Mouse (Mus musculus) urinary bladder, postnatal 36 days (tissue): ENCODE data around the gene Ehbp1.

Experiments
- DNase-seq, 2 experiments: peaks; one replicate each; pipeline ENCODE4 v3.0.0; 2022; ENCODE audit warnings: low spot score in 2 of 2, mixed read lengths in 1 of 2

Gene Ehbp1

DNA sequence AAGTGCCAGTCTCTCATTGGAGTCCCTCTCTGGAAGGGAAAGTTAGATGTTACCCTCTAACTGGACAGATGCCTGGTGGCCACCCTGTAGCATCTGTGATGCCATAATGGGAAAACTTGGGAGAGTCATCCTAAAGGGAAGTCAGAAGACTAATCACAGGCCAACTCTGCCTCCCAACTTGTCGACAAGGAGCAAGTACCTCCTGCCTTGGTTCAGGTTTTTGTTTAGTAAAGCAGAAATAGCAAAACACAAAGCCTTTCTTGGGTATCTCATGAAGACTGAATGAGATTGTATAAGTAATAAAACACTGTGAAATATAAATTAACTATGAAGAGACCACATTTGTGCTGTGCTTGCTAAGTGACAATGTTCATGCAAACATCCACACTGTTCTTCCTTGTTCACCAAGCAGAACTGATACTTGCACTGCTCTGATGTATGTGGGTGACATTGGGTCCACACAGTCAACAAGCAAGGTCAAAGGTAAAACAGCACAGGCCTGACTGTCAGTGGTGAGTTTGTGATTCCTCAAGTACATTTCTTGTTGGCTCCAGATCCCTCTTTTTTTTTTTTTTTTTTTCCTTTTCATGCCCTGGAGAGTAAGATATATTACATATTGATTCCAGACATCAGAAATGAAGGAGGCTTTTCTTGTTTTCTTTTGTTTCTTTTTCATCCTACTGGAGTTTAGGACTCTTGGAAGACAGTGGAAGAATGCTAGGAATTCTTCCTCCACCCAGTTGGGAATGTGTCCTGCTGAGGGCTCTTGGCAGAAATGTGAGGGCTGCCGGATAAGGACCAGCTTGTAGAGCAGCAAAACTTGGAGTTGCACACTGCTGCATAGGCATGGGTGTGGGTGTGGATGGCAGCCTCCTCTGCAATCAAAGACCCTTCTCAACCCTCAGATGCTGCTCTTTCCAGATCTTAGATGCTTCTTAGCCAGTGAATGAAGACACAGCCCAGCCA is at the start of gene Ehbp1:
Gene Ehbp1, minus strand, starts transcription at position 51 of the 966 bp plus-strand sequence.
- no peak for DNase-seq

DNA sequence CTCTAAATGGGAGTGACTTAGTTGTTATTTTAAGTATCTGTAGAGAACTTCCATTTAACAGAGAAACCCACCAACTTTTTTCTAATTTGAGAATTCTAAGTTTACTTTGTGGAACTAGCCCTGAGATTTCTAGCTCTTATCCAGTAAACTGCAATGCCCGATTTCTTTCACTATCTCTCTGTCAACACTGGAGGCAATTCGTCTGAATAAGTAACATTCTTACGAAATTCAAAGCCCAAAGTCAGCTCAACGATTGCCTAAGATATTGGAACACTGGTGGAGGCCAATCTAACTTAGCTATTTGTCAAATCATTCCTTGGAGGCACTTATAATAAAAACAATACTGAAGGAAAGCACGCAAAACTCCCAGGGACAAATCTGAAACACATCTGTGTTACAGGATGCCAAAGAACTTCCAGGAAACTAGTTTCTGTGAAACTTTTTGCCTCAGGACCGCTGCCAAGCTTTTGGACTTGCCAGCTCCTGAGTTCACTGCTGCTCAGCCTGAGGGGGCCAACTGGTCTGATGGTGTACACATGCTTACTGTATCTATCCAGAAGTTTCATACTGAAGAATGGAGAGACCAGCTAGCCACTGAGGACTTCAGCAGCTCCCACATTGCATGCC is 45.5 kb upstream of the Ehbp1 start:
- DNase-seq, result peak in 1 of 2 experiments; percentile 59

GRCm38 (mm10) chr11:22383532-22383931 is 41.4 kb upstream of the Ehbp1 start:
- DNase-seq, result no peak

DNA sequence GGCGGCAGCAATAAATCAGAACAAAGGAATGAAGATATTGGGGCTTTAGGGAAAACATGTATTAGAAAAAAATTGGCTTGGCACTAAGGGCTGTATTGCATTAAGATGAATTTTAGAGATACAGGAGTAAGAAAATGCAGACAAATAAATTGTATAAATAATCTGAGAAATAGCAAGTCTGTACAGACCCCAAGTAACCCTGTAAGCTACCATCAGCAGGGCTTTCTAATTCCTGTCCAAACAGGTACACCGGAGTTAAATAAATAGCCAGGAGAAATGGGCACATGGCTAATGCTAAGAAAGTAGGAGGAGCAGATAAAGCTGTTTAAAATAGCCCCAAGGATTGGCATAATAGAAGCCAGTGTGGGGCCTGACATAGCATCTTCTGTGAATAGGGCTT is 32.7 kb upstream of the Ehbp1 start:
- DNase-seq, result no peak

DNA sequence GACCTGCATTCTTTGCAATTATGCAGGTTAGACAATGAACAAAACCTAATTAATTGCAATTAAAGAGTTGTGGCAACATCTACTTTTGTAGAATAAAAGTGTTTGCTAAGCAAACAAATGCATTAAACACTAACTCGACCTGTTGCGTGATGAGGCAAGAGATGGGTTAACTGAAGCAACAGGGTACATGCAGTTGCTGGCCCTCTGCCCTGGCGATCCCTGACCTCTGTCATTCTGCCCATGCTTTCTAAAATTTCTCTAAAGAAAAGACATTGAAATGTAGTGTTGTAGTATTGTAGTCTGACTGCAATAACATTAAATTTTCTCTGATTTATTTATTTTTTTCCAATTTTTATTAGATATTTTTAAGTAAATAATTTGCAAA is 31.2 kb upstream of the Ehbp1 start:
- peak in 1 of 2 experiments; percentile 10 for DNase-seq

DNA sequence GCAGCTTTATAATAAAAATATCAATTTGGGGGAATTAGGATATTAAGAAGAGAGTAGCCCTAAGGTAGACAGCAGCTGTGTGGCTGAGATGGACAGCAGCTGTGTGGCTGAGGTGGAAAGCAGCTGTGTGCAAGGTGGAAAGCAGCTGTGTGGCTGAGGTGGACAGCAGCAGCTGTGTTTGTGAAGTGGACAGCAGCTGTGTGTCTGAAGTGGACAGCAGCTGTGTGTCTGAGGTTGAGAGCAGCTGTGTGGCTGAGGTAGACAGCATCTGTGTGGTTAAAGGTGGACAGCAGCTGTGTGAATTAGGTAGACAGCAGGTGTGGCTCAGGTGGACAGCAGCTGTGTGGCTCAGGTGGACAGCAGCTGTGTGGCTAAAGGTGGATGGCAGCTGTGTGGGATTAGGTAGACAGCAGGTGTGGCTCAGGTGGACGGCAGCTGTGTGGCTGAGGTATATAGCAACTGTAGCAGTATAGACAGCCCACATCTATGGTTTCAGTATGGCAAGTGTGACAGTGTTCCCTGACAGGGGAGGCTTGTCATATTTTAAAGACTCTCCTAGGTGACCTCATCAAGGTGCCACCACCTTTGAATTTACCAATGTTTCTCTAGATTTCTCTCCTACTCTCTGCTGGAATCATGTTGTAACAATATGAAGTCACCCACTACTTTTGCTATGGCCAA is 30.7 kb upstream of the Ehbp1 start:
- DNase-seq, result no peak

GRCm38 (mm10) chr11:22369841-22370240 is 27.7 kb upstream of the Ehbp1 start:
- no peak for DNase-seq

DNA sequence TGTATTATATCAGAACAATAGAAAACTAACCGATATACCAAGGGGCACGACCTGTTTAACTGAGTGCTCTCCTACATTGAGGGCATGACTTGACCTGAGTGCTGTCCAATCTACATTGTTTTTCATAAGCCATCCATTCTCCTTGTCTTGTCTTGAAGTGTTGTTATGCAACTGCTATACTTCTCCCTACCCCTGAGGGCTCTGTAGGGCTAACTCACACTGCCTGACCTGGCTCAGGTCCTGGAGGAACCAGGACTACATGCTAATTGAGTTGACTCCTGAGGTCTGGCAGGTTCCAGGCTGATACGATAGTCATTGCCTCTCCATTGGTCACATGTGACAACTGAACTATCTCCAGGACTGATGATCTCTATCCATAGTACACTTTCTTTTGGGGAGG is 26.5 kb upstream of the Ehbp1 start:
- no peak for DNase-seq

- no peak for DNase-seq
Measured at GRCm38 (mm10) chr11:22366486-22366885, 24.4 kb upstream of the Ehbp1 start.

DNA sequence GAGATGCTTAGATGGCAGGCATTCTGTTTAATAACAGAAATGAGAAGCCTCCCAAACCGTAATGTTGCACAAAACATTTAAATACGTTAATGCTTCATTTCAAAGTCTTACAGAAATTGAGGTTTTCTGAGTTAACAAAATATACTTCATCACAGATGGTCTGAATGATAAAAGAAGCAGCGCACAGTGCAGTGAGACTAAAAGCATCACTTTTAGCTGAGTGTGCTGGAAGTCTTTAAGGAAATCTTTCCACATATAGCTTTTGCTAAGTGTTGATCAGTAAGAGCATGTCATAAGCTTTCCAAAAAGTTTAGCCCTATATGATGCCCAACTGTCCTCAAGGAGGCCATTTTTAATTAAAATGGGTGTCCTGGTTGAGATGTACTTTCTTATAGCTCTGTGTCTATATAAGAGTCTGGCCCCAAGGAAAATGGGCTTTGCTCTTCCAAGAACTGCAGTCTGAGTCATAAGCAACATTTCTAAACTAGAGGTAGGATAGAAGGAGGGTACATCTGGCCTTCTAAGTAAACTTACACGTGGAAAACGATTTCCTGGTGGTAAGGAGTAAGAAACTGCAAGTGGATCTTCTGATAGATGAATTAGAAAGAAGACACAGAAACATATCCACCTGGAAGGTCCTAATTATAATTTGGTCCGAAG is 12.0 kb upstream of the Ehbp1 start:
- no peak for DNase-seq

DNA sequence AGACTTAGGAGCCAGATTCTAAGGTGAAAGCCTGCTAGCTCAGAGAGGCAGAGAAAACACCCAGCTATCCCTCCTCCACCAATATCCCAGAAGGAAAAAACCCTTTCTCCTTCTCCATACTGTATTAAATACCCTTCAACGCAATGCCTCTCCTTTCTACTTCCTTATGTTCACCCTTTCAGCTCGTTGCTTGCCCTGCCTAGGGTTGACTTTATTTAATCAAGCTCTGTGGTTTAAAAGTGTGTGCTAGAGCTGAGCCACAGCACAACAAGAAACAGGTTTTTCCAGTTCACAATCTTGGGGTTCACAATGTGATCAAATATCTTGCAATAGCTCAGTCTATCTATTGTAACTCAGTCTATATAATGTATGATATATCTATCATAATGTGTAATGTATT is 7.9 kb upstream of the Ehbp1 start:
- no peak for DNase-seq

- DNase-seq, result no peak
Measured at GRCm38 (mm10) chr11:22348536-22348910, 6.4 kb upstream of the Ehbp1 start.

DNA sequence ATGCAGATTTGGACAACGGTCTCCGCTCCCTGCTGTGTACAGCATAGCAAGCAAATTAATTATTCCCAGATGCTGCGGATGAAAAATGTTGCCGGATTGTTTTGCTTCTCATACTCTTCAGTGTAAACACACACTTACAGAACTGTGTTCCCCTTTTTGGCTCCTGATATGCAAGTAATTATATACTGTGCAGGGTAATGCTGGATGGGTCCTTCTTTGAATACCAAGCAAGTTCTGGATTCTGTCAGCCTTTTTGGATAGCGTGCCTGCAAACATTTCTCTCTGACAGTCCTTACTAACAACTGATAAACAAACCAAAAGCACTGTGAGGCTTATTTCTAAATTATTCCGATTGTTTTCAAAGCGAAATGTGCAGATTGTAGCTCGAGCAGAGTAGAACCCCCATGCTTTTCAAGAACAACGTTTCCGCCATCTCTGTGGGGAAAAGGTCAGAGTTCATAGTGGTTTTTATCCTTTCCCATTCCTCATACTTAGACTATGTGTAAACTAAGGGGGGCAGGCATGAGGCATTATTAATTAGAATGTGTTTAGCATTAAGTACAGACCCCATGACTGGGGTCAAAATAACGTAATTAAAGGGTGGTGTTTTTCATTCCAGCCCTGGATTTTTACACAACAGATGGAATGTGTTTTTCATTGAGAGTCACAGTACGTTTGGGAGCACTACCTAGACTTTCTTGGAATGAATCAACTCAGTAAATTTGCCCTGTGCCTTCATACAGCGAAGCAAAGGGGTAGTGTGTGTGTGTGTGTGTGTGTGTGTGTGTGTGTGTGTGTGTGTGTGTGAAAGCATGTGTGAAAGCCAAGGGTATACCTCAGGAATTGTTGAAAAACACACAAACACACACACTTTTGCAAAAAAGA is 5.8 kb upstream of the Ehbp1 start:
- no peak for DNase-seq

DNA sequence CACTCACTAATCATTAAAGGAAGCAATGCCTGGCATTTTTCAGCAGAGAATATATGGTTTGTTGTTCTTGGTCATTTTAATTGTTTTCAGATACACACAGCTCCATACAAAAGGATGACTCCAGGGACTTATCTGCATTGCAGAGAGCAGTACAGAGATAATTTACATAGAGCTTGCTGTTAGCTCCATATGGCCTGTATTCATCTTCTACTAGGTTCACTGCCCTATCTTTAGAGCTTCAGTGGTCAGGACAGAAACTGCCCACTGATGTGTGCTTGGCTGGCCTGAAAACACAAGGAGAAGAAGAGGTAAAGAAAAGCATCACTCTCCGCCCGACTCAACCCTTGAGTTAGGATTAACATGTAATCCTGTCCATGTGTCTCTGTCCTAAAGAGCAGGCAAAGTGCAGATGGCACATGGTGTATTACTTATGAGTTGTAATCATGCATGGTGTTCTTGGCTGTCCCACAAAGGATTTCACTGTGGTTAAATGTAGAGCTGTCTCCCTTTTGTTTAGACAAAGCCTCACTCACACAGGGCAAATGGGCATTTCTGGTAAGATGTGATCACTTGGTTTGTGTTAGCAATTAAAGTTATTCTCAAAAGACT is 14.7 kb downstream of the Ehbp1 start:
- DNase-seq, result no peak

GRCm38 (mm10) chr11:22317824-22318411 is 24.2 kb downstream of the Ehbp1 start:
- DNase-seq, result no peak

GRCm38 (mm10) chr11:22315801-22316200 is 26.3 kb downstream of the Ehbp1 start:
- no peak for DNase-seq

- no peak for DNase-seq
Measured at GRCm38 (mm10) chr11:22301164-22301563, 40.9 kb downstream of the Ehbp1 start.

DNA sequence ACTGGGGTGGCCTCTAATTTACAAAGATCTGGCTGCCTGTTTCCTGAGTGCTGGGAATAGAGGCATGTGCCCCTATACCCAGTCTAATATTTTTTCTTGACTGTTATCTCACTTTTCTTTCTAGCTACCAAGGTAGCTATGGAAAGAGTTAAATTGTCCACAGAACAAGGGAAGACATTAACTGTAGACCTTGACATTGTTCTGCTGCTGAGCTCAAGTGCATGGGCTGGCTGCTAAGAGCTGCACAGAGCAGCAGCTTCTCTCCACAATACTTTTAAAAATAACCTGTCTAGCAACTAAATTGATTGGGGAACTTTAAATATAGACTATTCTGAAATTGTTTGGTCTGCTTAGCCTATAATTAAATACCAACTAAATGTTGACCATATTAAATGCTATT is 52.9 kb downstream of the Ehbp1 start:
- no peak for DNase-seq

GRCm38 (mm10) chr11:22287513-22287900 is 54.6 kb downstream of the Ehbp1 start:
- no peak for DNase-seq

DNA sequence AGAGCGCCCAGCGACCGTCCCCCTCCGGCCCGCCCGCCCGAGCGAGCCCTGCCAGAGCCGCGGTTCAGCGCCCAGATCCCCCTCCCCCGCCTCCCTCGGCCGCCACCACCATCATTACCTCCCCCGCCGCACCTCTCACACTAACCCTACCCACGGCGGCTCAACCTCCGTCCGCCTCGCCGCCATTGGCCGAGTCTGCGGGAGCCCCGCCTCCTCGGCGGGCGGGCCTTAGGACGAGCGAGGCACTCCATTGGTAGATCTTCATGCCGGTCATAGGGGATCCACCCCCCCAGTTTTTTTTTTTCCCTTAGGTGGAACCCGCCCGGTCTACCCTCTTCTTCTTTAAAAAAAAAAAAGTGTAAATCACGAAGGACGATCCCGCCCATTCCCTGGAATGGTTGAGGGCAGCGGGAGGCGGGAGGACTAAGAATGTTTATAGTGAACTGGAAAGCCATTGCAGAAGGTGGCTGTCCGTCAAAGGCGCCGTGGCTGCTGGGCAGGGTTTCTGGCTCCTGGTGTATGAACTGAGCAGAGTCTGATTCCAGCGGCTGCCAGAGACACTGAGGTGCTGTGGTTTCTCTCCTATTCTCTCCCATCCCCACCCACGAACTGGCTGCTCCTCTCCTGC is 55.1 kb downstream of the Ehbp1 start:
- DNase-seq, result peak; percentile 94 to 95
